Mouse (Mus musculus) bone marrow macrophage, adult 2 months (primary cell): ENCODE data around the gene Parm1.

Experiments
- CTCF ChIP-seq: IDR thresholded peaks from 2 replicates; pipeline ENCODE4 v1.5.1; 2012; ENCODE audit warnings: low read depth, mild to moderate bottlenecking, low read length, moderate library complexity
- POLR2A ChIP-seq: IDR thresholded peaks from 2 replicates; pipeline ENCODE4 v1.6.1; 2012; ENCODE audit warnings: mild to moderate bottlenecking, low read depth, low read length, borderline replicate concordance

DNA sequence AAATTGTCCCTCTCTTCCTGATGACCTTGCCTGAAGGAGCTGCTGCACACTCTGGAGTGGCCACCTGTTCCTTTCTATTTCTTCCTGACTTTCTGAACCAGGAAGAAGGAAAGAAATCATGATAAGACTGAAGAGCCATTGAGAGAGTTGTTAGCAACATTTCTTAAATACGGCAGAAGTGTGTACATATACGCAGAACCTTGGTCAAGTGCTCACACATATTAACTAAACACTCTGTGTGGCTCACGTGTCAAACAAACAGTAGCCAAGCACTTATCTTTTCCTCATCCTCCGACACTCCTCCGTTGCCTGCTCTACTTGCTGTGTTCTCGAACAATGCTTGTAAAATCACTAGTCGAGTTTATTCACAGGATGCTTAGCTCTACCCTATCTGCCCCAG, 90.4 kb downstream of the Parm1 start:
- TF ChIP-seq CTCF = no peak
- TF ChIP-seq POLR2A = no peak
